Mouse (Mus musculus): ENCODE results near the gene Tsacc. TPM values are rescaled to one million over a fixed set of nuclear protein-coding genes. Genes with fewer than 3 reads are reported as not detected.
"Not testable (repeated sequence)": the region's sequence is repeated elsewhere in the genome, so short reads cannot be mapped to it uniquely, and the experiment has no call there.

Tsacc gene
- polyA plus RNA-seq, 2 experiments, result 2.5 to 4.6 TPM

- WGBS (ENCODE audit: insufficient replicate concordance), result under 1% methylated on average over 12 of the region's 12 CpGs
- DNase-seq (ENCODE audit: low read depth in 3 of 3, low spot score in 3 of 3), result peak in 2 of 3 experiments; percentile 24 to 43
Observed at GRCm38 (mm10) chr3:88296110-88296560, 664 bp downstream of the Tsacc start.

GRCm38 (mm10) chr3:88295272-88295671, 1.5 kb downstream of the Tsacc start:
- H3K9ac ChIP-seq (replicated peaks), result peak overlapping the region; percentile 76; the same call in 1 of the 2 replicates
- ATAC-seq (ENCODE audit: insufficient read depth); DNase-seq (ENCODE audit: low read depth in 3 of 3, low spot score in 3 of 3); H3K27ac ChIP-seq; H3K9me3 ChIP-seq (ENCODE audit: control insufficient read depth, low read length); H3K36me3 ChIP-seq (replicated peaks; ENCODE audit: control insufficient read depth, insufficient read depth, low read depth); H3K27me3 ChIP-seq (ENCODE audit: control insufficient read depth, insufficient read depth, low read length): not testable (repeated sequence)
- peak overlapping the region; percentile 96 for H3K4me2 ChIP-seq (ENCODE audit: low read depth)
- H3K4me3 ChIP-seq (ENCODE audit: insufficient read depth in 1 of 2, low read depth in 2 of 2, low read length in 2 of 2), result peak overlapping the region; percentile 26 to 71; a peak in 2 of 4 replicates
- H3K4me1 ChIP-seq (replicated peaks; ENCODE audit: control insufficient read depth in 2 of 2, insufficient read depth in 2 of 2, low read length in 1 of 2), result peaks cover 14 to 24% of the 10 kb centered on the region in 2 experiments
- 52% methylated on average over 1 of the region's 1 CpGs for WGBS (ENCODE audit: insufficient replicate concordance)

More at GRCm38 (mm10) chr3:88296110-88296560, 664 bp downstream of the Tsacc start:
- TF ChIP-seq EP300 (IDR thresholded peaks at IDR 0.05; ENCODE audit: low read depth), result no peak
- no peak for TF ChIP-seq CTCF (IDR thresholded peaks at IDR 0.05; ENCODE audit: low read depth)
- Histone ChIP-seq H3K9ac (replicated peaks) (peak overlapping the region; percentile 76), H3K36me3 (replicated peaks; ENCODE audit: control insufficient read depth, insufficient read depth, low read depth) (peaks cover 14% of the 10 kb centered on the region), H3K9me3 (ENCODE audit: control insufficient read depth, low read length) (no peaks in the 10 kb centered on the region), H3K4me1 (replicated peaks; ENCODE audit: control insufficient read depth in 2 of 2, insufficient read depth in 2 of 2, low read length in 1 of 2) (peaks cover 14 to 24% of the 10 kb centered on the region in 2 experiments), H3K4me3 (ENCODE audit: insufficient read depth in 1 of 2, low read depth in 2 of 2, low read length in 2 of 2) (peak overlapping the region; percentile 71 to 72), H3K4me2 (ENCODE audit: low read depth) (peak overlapping the region; percentile 96), H3K27me3 (ENCODE audit: control insufficient read depth, insufficient read depth, low read length) (no peaks in the 10 kb centered on the region), H3K27ac (peak overlapping the region; percentile 88)
- no peak for ATAC-seq (ENCODE audit: insufficient read depth)

GRCm38 (mm10) chr3:88291970-88292369, 4.8 kb downstream of the Tsacc start:
- no peak overlapping the region for H3K27ac ChIP-seq
- 36% methylated on average over 4 of the region's 4 CpGs for WGBS (ENCODE audit: insufficient replicate concordance)
- ATAC-seq (ENCODE audit: insufficient read depth), result no peak
- H3K27me3 ChIP-seq (ENCODE audit: control insufficient read depth, insufficient read depth, low read length), result no peaks in the 10 kb centered on the region
- no peak overlapping the region for H3K4me3 ChIP-seq (ENCODE audit: insufficient read depth in 1 of 2, low read depth in 2 of 2, low read length in 2 of 2)
- H3K4me1 ChIP-seq (replicated peaks; ENCODE audit: control insufficient read depth in 2 of 2, insufficient read depth in 2 of 2, low read length in 1 of 2), result peaks cover 3 to 6% of the 10 kb centered on the region in 2 experiments
- no peak overlapping the region for H3K9ac ChIP-seq (replicated peaks)
- no peaks in the 10 kb centered on the region for H3K36me3 ChIP-seq (replicated peaks; ENCODE audit: control insufficient read depth, insufficient read depth, low read depth)
- no peak for DNase-seq (ENCODE audit: low read depth in 3 of 3, low spot score in 3 of 3)
- no peaks in the 10 kb centered on the region for H3K9me3 ChIP-seq (ENCODE audit: control insufficient read depth, low read length)
- TF ChIP-seq EP300 (IDR thresholded peaks at IDR 0.05; ENCODE audit: low read depth) (no peak), CTCF (IDR thresholded peaks at IDR 0.05; ENCODE audit: low read depth) (peak; percentile 77)
- H3K4me2 ChIP-seq (ENCODE audit: low read depth), result no peak overlapping the region

GRCm38 (mm10) chr3:88288133-88288713, 8.6 kb downstream of the Tsacc start:
- H3K4me2 ChIP-seq (ENCODE audit: low read depth); H3K4me1 ChIP-seq (replicated peaks; ENCODE audit: control insufficient read depth in 2 of 2, insufficient read depth in 2 of 2, low read length in 1 of 2); H3K9ac ChIP-seq (replicated peaks); DNase-seq (ENCODE audit: low read depth in 3 of 3, low spot score in 3 of 3); H3K9me3 ChIP-seq (ENCODE audit: control insufficient read depth, low read length); H3K27ac ChIP-seq; H3K27me3 ChIP-seq (ENCODE audit: control insufficient read depth, insufficient read depth, low read length); H3K36me3 ChIP-seq (replicated peaks; ENCODE audit: control insufficient read depth, insufficient read depth, low read depth); H3K4me3 ChIP-seq (ENCODE audit: insufficient read depth in 1 of 2, low read depth in 2 of 2, low read length in 2 of 2); ATAC-seq (ENCODE audit: insufficient read depth): not testable (repeated sequence)
- 61% methylated on average over 8 of the region's 10 CpGs for WGBS (ENCODE audit: insufficient replicate concordance)

- TF ChIP-seq EP300 (IDR thresholded peaks at IDR 0.05; ENCODE audit: low read depth), result no peak
- TF ChIP-seq CTCF (IDR thresholded peaks at IDR 0.05; ENCODE audit: low read depth), result no peak
- H3K27me3 ChIP-seq (ENCODE audit: control insufficient read depth, insufficient read depth, low read length), result no peaks in the 10 kb centered on the region
- no peak within 1 kb of the TSS for H3K4me3 ChIP-seq (ENCODE audit: insufficient read depth in 1 of 2, low read depth in 2 of 2, low read length in 2 of 2)
- WGBS (ENCODE audit: insufficient replicate concordance), result 86% methylated on average over 4 of the region's 4 CpGs
- H3K36me3 ChIP-seq (replicated peaks; ENCODE audit: control insufficient read depth, insufficient read depth, low read depth), result no peaks in the 10 kb centered on the region
- no peak within 1 kb of the TSS for H3K9ac ChIP-seq (replicated peaks)
- ATAC-seq (ENCODE audit: insufficient read depth), result no peak
- no peak within 1 kb of the TSS for H3K4me2 ChIP-seq (ENCODE audit: low read depth)
- H3K4me1 ChIP-seq (replicated peaks; ENCODE audit: control insufficient read depth in 2 of 2, insufficient read depth in 2 of 2, low read length in 1 of 2), result no peaks in the 10 kb centered on the region
- no peaks in the 10 kb centered on the region for H3K9me3 ChIP-seq (ENCODE audit: control insufficient read depth, low read length)
- H3K27ac ChIP-seq, result no peak within 1 kb of the TSS
- DNase-seq (ENCODE audit: low read depth in 3 of 3, low spot score in 3 of 3), result no peak
Observed at GRCm38 (mm10) chr3:88287110-88287509, 9.7 kb downstream of the Tsacc start, which contains the start of gene Gm38392. Gm38392 (minus strand) TSS chr3:88287210.

- not testable (repeated sequence) for H3K27me3 ChIP-seq (ENCODE audit: control insufficient read depth, insufficient read depth, low read length); H3K4me2 ChIP-seq (ENCODE audit: low read depth); H3K36me3 ChIP-seq (replicated peaks; ENCODE audit: control insufficient read depth, insufficient read depth, low read depth); H3K4me3 ChIP-seq (ENCODE audit: insufficient read depth in 1 of 2, low read depth in 2 of 2, low read length in 2 of 2); DNase-seq (ENCODE audit: low read depth in 3 of 3, low spot score in 3 of 3); H3K4me1 ChIP-seq (replicated peaks; ENCODE audit: control insufficient read depth in 2 of 2, insufficient read depth in 2 of 2, low read length in 1 of 2); H3K9me3 ChIP-seq (ENCODE audit: control insufficient read depth, low read length); H3K9ac ChIP-seq (replicated peaks); H3K27ac ChIP-seq; ATAC-seq (ENCODE audit: insufficient read depth)
- WGBS (ENCODE audit: insufficient replicate concordance), result no CpG with 5 or more reads among the region's 2 CpGs
Observed at GRCm38 (mm10) chr3:88285565-88285895, 11.3 kb downstream of the Tsacc start.

- not testable (repeated sequence) for DNase-seq (ENCODE audit: low read depth in 3 of 3, low spot score in 3 of 3); H3K4me1 ChIP-seq (replicated peaks; ENCODE audit: control insufficient read depth in 2 of 2, insufficient read depth in 2 of 2, low read length in 1 of 2); H3K9ac ChIP-seq (replicated peaks); H3K27ac ChIP-seq; H3K36me3 ChIP-seq (replicated peaks; ENCODE audit: control insufficient read depth, insufficient read depth, low read depth); ATAC-seq (ENCODE audit: insufficient read depth); H3K9me3 ChIP-seq (ENCODE audit: control insufficient read depth, low read length); H3K4me2 ChIP-seq (ENCODE audit: low read depth); H3K4me3 ChIP-seq (ENCODE audit: insufficient read depth in 1 of 2, low read depth in 2 of 2, low read length in 2 of 2); H3K27me3 ChIP-seq (ENCODE audit: control insufficient read depth, insufficient read depth, low read length)
- WGBS (ENCODE audit: insufficient replicate concordance), result 76% methylated on average over 14 of the region's 14 CpGs
Observed at GRCm38 (mm10) chr3:88284815-88285564, 11.8 kb downstream of the Tsacc start.
